Mouse (Mus musculus) MEL (cell line): ENCODE data around the gene Krtcap2. TPM values are rescaled to one million over a fixed set of nuclear protein-coding genes. Genes with fewer than 3 reads are reported as not detected.

ENCODE experiments used
- DNase-seq: peaks from one replicate; pipeline ENCODE4 v3.0.0; 2011; ENCODE audit warnings: low read depth, low spot score
- H3K27ac ChIP-seq: 2 replicates; pipeline ENCODE4 v1.5.1; 2012; ENCODE audit warnings: low read depth, mild to moderate bottlenecking, control low read depth, low read length, moderate library complexity; ENCODE audit not compliant: control insufficient read depth
- H3K27me3 ChIP-seq, 2 experiments: fragments of 150-350 bp in 1 of 2; sonication (generic) in 1 of 2; 2 replicates each; pipeline ENCODE4 v1.6.1; 2012; ENCODE audit warnings: low read length in 2 of 2, mild to moderate bottlenecking in 2 of 2, improper control_type of control experiment in 1 of 2, moderate library complexity in 1 of 2; ENCODE audit not compliant: insufficient read depth in 2 of 2, control insufficient read depth in 1 of 2
- H3K36me3 ChIP-seq, 2 experiments: 2 replicates each; pipeline ENCODE4 v1.6.1; 2012 to 2014; ENCODE audit warnings: low read length in 2 of 2, improper control_type of control experiment in 1 of 2, inconsistent platforms in 1 of 2, mild to moderate bottlenecking in 1 of 2; ENCODE audit not compliant: insufficient read depth in 2 of 2, control insufficient read depth in 1 of 2
- H3K4me1 ChIP-seq, 2 experiments: fragments of 150-350 bp in 1 of 2; sonication (generic) in 1 of 2; 2 replicates each; pipeline ENCODE4 v1.6.1; 2012; ENCODE audit warnings: low read length in 2 of 2, improper control_type of control experiment in 1 of 2, mild to moderate bottlenecking in 1 of 2; ENCODE audit not compliant: insufficient read depth in 2 of 2, control insufficient read depth in 1 of 2
- H3K4me3 ChIP-seq, 2 experiments: fragments of 150-350 bp in 1 of 2; sonication (generic) in 1 of 2; 2 replicates each; pipeline ENCODE4 v1.5.1; 2012; ENCODE audit warnings: low read depth in 2 of 2, low read length in 2 of 2, mild to moderate bottlenecking in 2 of 2, moderate library complexity in 2 of 2, control low read depth in 1 of 2, improper control_type of control experiment in 1 of 2; ENCODE audit not compliant: control insufficient read depth in 1 of 2, insufficient read depth in 1 of 2
- H3K79me2 ChIP-seq: 2 replicates; pipeline ENCODE4 v1.6.1; 2012; ENCODE audit warnings: mild to moderate bottlenecking, low read length, moderate library complexity; ENCODE audit not compliant: control insufficient read depth, poor library complexity, insufficient read depth
- H3K9ac ChIP-seq: 2 replicates; pipeline ENCODE4 v1.6.1; 2012; ENCODE audit warnings: low read depth, mild to moderate bottlenecking, control low read depth, low read length, moderate library complexity; ENCODE audit not compliant: control insufficient read depth, poor library complexity, severe bottlenecking
- H3K9me3 ChIP-seq: fragments of 150-350 bp; sonication (generic); replicated peaks from 2 replicates; pipeline ENCODE4 v1.6.1; 2012; ENCODE audit warnings: mild to moderate bottlenecking, low read length, improper control_type of control experiment, moderate library complexity; ENCODE audit not compliant: insufficient read depth
- BHLHE40 ChIP-seq: IDR thresholded peaks from 2 replicates; pipeline ENCODE4 v1.6.1; 2012; ENCODE audit warnings: low read depth, mild to moderate bottlenecking, inconsistent platforms, low read length, improper control_type of control experiment, borderline replicate concordance
- CHD1 ChIP-seq: IDR thresholded peaks from 2 replicates; pipeline ENCODE4 v1.6.1; 2012; ENCODE audit warnings: low read depth, mild to moderate bottlenecking, inconsistent platforms, low read length, improper control_type of control experiment
- CTCF ChIP-seq, 3 experiments: IDR thresholded peaks in 2 of 3; conservative IDR thresholded peaks in 1 of 3; 2 replicates each; pipeline ENCODE4 v1.5.1; 2011 to 2012; ENCODE audit warnings: low read length in 3 of 3, low read depth in 2 of 3, mild to moderate bottlenecking in 2 of 3, improper control_type of control experiment in 1 of 3, inconsistent platforms in 1 of 3, mixed read lengths in 1 of 3, moderate library complexity in 1 of 3; ENCODE audit not compliant: control insufficient read depth in 1 of 3, insufficient read depth in 1 of 3, poor library complexity in 1 of 3, severe bottlenecking in 1 of 3
- ELF1 ChIP-seq: IDR thresholded peaks from 2 replicates; pipeline ENCODE4 v1.6.1; 2014; ENCODE audit warnings: low read depth, mild to moderate bottlenecking, inconsistent platforms, low read length, improper control_type of control experiment, moderate library complexity
- ETS1 ChIP-seq: IDR thresholded peaks from 2 replicates; pipeline ENCODE4 v1.6.1; 2012; ENCODE audit warnings: low read depth, mild to moderate bottlenecking, inconsistent platforms, low read length, improper control_type of control experiment, moderate library complexity
- GATA1 ChIP-seq: IDR thresholded peaks from 2 replicates; pipeline ENCODE4 v1.6.1; 2011; ENCODE audit warnings: low read depth, low read length, improper control_type of control experiment
- HCFC1 ChIP-seq: IDR thresholded peaks from 2 replicates; pipeline ENCODE4 v1.6.1; 2012; ENCODE audit warnings: low read depth, mild to moderate bottlenecking, inconsistent platforms, low read length, improper control_type of control experiment, moderate library complexity
- KAT2A ChIP-seq: conservative IDR thresholded peaks from 2 replicates; pipeline ENCODE4 v1.6.1; 2012; ENCODE audit warnings: low read depth, low read length, improper control_type of control experiment, inconsistent platforms
- MAZ ChIP-seq: IDR thresholded peaks from 2 replicates; pipeline ENCODE4 v1.6.1; 2012; ENCODE audit warnings: low read depth, mild to moderate bottlenecking, inconsistent platforms, low read length, improper control_type of control experiment
- MXI1 ChIP-seq: IDR thresholded peaks from 2 replicates; pipeline ENCODE4 v1.6.1; 2011; ENCODE audit warnings: mild to moderate bottlenecking, low read depth, low read length, improper control_type of control experiment
- NELFE ChIP-seq: IDR thresholded peaks from 2 replicates; pipeline ENCODE4 v1.6.1; 2011; ENCODE audit warnings: low read depth, low read length, improper control_type of control experiment
- POLR2A ChIP-seq, 2 experiments: IDR thresholded peaks; 2 replicates each; pipeline ENCODE4 v1.6.1; 2011 to 2012; ENCODE audit warnings: low read length in 2 of 2, mild to moderate bottlenecking in 2 of 2, control low read depth in 1 of 2, improper control_type of control experiment in 1 of 2, low read depth in 1 of 2, moderate library complexity in 1 of 2; ENCODE audit not compliant: control insufficient read depth in 1 of 2, insufficient read depth in 1 of 2, poor library complexity in 1 of 2
- RAD21 ChIP-seq: IDR thresholded peaks from 2 replicates; pipeline ENCODE4 v1.6.1; 2011; ENCODE audit warnings: mild to moderate bottlenecking, low read depth, low read length, improper control_type of control experiment
- RCOR1 ChIP-seq: IDR thresholded peaks from 2 replicates; pipeline ENCODE4 v1.6.1; 2012; ENCODE audit warnings: low read depth, mild to moderate bottlenecking, inconsistent platforms, low read length, improper control_type of control experiment
- SIN3A ChIP-seq: IDR thresholded peaks from 2 replicates; pipeline ENCODE4 v1.6.1; 2012; ENCODE audit warnings: low read length, improper control_type of control experiment, inconsistent platforms
- SMC3 ChIP-seq: IDR thresholded peaks from 2 replicates; pipeline ENCODE4 v1.6.1; 2011; ENCODE audit warnings: low read depth, low read length, improper control_type of control experiment
- TCF12 ChIP-seq: IDR thresholded peaks from 2 replicates; pipeline ENCODE4 v1.6.1; 2014; ENCODE audit warnings: low read depth, mild to moderate bottlenecking, inconsistent platforms, low read length, improper control_type of control experiment, moderate library complexity
- UBTF ChIP-seq: IDR thresholded peaks from 2 replicates; pipeline ENCODE4 v1.6.1; 2012; ENCODE audit warnings: low read depth, mild to moderate bottlenecking, inconsistent platforms, low read length, improper control_type of control experiment, moderate library complexity, borderline replicate concordance; ENCODE audit not compliant: insufficient read depth
- ZC3H11A ChIP-seq: IDR thresholded peaks from 2 replicates; pipeline ENCODE4 v1.6.1; 2012; ENCODE audit warnings: low read depth, mild to moderate bottlenecking, inconsistent platforms, low read length, improper control_type of control experiment
- ZNF384 ChIP-seq: IDR thresholded peaks from 2 replicates; pipeline ENCODE4 v1.6.1; 2012; ENCODE audit warnings: low read depth, mild to moderate bottlenecking, inconsistent platforms, low read length, improper control_type of control experiment
- polyA plus RNA-seq, 2 experiments: library from polyadenylated mRNA; stranded (reverse) in 1 of 2; unstranded in 1 of 2; fragments of >175 nt in 1 of 2; fragments of >200 nt in 1 of 2; gene quantifications; 2 replicates each; pipeline versions ENCODE4 v1.2.1 to v1.2.4; 2012; ENCODE audit warnings: low replicate concordance in 2 of 2, low read depth in 1 of 2; ENCODE audit not compliant: insufficient read length in 2 of 2, insufficient read depth in 1 of 2, missing spikeins in 1 of 2
- total RNA-seq: library from RNA; depleted of rRNA; stranded (reverse); fragments of 300-350 nt; gene quantifications from 2 replicates; pipeline ENCODE4 v1.2.3, GENCODE M21; 2012

The Krtcap2 gene
- total and polyA plus RNA-seq, 3 experiments, result 171 to 497 TPM; not detected in 1

DNA sequence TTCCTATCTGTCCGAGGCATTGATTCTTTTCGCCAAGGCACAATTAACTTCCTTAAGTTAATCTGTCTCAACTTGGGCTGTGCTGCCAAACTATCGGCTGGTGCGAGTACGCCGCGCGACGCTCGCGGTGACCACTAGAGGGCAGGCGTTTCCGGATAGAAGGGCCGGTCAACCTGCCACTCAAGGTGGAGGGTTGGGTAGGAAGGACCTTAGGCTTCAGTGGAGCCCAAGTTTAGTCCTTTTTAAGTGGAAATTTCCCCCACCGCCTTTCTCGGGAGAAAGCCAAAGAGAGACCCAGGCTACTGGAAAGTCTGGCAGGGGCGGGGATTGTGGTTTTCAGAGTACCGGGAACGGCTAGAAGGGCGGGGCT, 17.6 kb upstream of the Krtcap2 start:
- H3K4me3 ChIP-seq, result peak overlapping the region; percentile 65 to 83
- no peaks in the 10 kb centered on the region for H3K79me2 ChIP-seq
- peak overlapping the region; percentile 68 for H3K9ac ChIP-seq
- H3K27me3 ChIP-seq, result no peaks in the 10 kb centered on the region
- peaks cover 2 to 12% of the 10 kb centered on the region in 2 experiments; a peak in 3 of 4 replicates for H3K4me1 ChIP-seq
- H3K36me3 ChIP-seq, result peaks cover 0 to 5% of the 10 kb centered on the region in 2 experiments; a peak in 2 of 4 replicates
- no peaks in the 10 kb centered on the region for H3K9me3 ChIP-seq
- peak; percentile 45; the same call in 1 of the 2 replicates for TF ChIP-seq ETS1
- TF ChIP-seq BHLHE40, result 0 out of 2 replicates have a peak, but pooled peaks have one; percentile 35
- peak in 1 of 2 experiments; percentile 35; a peak in 1 of 4 replicates for TF ChIP-seq POLR2A (IDR thresholded peaks at IDR 0.05; ENCODE audit: control insufficient read depth in 1 of 2, insufficient read depth in 1 of 2, low read depth in 1 of 2, low read length in 2 of 2, poor library complexity in 1 of 2)
- peak; percentile 73 for TF ChIP-seq HCFC1
- TF ChIP-seq NELFE, result no peak
- peak; percentile 23; the same call in 1 of the 2 replicates for TF ChIP-seq MXI1
- no peak for TF ChIP-seq GATA1
- peak; percentile 60 for TF ChIP-seq RAD21
- no peak for TF ChIP-seq RCOR1
- TF ChIP-seq ZNF384, result no peak
- 0 out of 2 replicates have a peak, but pooled peaks have one; percentile 40 for TF ChIP-seq ZC3H11A
- TF ChIP-seq MAZ, result peak; percentile 86
- TF ChIP-seq SMC3, result peak; percentile 81
- TF ChIP-seq TCF12, result peak; percentile 41
- TF ChIP-seq CTCF (IDR thresholded peaks at IDR 0.05 in 2 of 3, conservative IDR thresholded peaks at IDR 0.05 in 1 of 3; ENCODE audit: control insufficient read depth in 1 of 3, insufficient read depth in 1 of 3, low read depth in 2 of 3, low read length in 3 of 3, poor library complexity in 1 of 3, severe bottlenecking in 1 of 3), result peak; percentile 96 to 100 (median 99)
- TF ChIP-seq ELF1, result peak; percentile 64; the same call in 1 of the 2 replicates
- peak; percentile 78; the same call in 1 of the 2 replicates for TF ChIP-seq SIN3A
- peak overlapping the region; percentile 36; the same call in 1 of the 2 replicates for H3K27ac ChIP-seq
- DNase-seq, result peak; percentile 93

DNA sequence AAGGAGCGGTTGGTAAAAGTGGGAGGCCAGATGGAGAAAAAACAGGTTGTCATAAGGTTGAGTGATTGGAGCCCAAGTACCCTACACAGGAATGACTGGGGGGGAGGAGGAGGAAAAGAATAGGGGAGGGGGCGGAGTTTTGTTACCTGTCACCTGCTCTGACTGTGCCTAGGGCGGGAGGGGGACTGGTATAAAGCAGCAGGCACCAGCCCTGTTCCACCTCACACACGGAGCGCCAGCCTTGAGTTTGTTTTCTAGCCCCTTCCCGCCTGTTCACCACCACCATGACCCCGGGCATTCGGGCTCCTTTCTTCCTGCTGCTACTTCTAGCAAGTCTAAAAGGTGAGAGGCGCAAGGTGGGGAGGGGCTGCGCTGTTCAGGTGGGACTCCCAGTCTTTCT, 16.9 kb upstream of the Krtcap2 start, which contains the start of gene Muc1:
Gene Muc1 (plus strand): TSS at position 222 of the 400 bp plus-strand sequence.
- Histone ChIP-seq H3K4me3 (peak within 1 kb of the TSS; percentile 65 to 83), H3K79me2 (no peaks in the 10 kb centered on the region), H3K9ac (peak within 1 kb of the TSS; percentile 68), H3K27ac (peak within 1 kb of the TSS; percentile 36; the same call in 1 of the 2 replicates), H3K9me3 (no peaks in the 10 kb centered on the region), H3K27me3 (no peaks in the 10 kb centered on the region), H3K4me1 (peaks cover 4 to 18% of the 10 kb centered on the region in 2 experiments), H3K36me3 (peaks cover 0 to 12% of the 10 kb centered on the region in 2 experiments; a peak in 2 of 4 replicates)
- TF ChIP-seq CHD1 (no peak), UBTF (no peak), SMC3 (no peak), POLR2A (IDR thresholded peaks at IDR 0.05; ENCODE audit: control insufficient read depth in 1 of 2, insufficient read depth in 1 of 2, low read depth in 1 of 2, low read length in 2 of 2, poor library complexity in 1 of 2) (0 out of 4 replicates have a peak, but pooled peaks of 1 of the 2 experiments have one; percentile 36), KAT2A (no peak)
- no peak for DNase-seq
